Mouse (Mus musculus) 3134 (cell line): ENCODE results near the gene Ube2q1.
"Not testable (repeated sequence)": the region's sequence is repeated elsewhere in the genome, so short reads cannot be mapped to it uniquely, and the experiment has no call there.

Source experiments
- DNase-seq: peaks from one replicate; pipeline ENCODE4 v3.0.0-alpha.2; 2011; ENCODE audit warnings: low spot score; ENCODE audit not compliant: insufficient read length; ENCODE audit errors: extremely low read depth

Gene Ube2q1

GRCm38 (mm10) chr3:89784991-89785753, 11.8 kb downstream of the Ube2q1 start:
- peak; percentile 78 for DNase-seq

DNA sequence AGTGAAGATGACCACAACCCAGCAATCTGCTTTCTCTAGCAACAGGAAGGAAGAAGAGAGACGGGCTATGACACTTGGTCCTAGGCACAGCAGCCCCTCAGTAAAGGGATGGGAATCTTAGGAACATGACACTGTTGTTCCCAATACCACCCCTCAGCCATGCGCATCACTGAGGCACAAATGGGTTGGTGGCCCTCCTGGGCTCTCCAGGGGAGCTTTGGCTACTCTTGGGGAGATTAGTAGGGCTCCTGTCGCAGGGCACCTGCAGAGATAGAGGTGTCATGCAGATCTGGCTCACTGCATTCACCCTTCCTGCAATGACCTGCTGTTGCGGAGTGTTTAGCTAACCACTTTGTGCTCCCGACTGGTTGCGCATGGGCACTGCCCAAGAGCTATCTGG, 12.9 kb downstream of the Ube2q1 start:
- no peak for DNase-seq

GRCm38 (mm10) chr3:89788680-89789352, 15.4 kb downstream of the Ube2q1 start:
- no peak for DNase-seq

- DNase-seq, result no peak
Measured at GRCm38 (mm10) chr3:89794616-89795015, 21.2 kb downstream of the Ube2q1 start.

- peak; percentile 58 for DNase-seq
Measured at GRCm38 (mm10) chr3:89795746-89796145, 22.3 kb downstream of the Ube2q1 start.

DNA sequence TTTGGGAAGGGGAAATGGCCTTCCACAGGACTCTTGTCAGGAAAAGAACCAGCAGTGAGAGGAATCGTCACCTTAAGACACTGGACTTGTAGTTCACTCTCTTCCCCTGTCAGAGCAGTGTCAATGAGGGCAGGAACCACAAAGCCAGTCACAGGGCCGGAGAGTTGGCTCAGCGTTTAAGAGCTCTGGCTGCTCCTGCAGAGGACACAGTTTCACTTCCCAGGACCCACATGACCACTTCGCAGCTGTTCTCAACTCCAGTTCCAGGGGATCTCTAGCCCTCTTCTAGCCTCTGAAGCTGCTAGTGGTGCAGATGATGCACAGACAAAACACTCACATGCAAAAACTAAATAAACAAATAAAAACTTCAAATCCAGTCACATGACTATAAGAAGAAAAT, 22.9 kb downstream of the Ube2q1 start:
- peak; percentile 43 for DNase-seq

- no peak for DNase-seq
Measured at GRCm38 (mm10) chr3:89798518-89798917, 25.1 kb downstream of the Ube2q1 start.

GRCm38 (mm10) chr3:89799476-89799875, 26.1 kb downstream of the Ube2q1 start:
- no peak for DNase-seq

GRCm38 (mm10) chr3:89800078-89800477, 26.7 kb downstream of the Ube2q1 start:
- DNase-seq, result not testable (repeated sequence)

DNA sequence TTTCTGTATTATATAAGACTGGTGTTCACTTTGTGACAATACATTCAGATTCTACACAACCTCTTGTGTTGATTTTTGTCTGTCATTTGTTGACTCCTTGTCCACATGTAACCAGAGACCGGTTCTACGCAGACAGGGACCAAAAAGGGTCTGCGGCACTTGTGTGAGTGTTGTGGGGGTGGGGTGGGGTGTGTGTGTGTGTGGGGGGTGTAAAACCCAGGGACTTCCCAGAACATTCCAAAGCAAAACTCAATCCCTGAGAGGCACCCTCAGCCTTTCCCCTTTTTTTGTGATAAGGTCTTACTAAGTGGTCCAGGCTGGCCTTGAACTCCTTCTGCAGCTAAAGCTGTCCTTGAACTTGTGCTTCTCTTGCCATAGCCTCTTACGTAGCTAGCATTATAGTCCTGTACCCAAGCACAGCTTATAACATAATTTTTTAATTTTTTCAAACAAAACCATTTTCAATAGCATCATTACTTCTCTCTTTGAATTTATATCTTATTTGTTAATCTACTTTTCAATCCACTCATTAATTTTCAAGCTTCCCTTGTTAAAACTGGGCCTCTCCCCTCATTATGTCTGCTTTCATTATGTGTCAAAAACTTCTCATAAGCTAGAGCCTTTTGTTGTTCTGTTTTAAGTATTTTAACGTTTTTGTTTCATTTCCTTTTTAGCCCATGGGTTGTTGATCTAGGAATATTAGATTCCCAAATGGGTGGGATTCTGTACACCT, 27.5 kb downstream of the Ube2q1 start:
- DNase-seq, result no peak

DNA sequence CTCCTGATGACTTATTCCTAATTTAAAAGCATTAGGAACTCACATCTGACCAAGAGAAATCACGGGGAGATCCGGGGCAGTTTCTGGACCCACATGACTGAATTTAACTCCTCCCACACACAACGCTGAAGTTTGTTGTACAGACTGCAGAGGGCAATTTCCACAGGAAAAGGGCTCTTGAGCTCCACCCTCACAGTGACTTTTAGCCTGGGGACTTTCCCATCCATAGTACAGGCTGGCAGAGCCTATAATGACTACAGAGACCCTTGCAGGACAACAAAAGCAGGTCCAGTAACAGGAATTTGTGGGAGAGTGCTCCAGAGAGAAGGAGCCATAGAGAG, 28.1 kb downstream of the Ube2q1 start:
- DNase-seq, result no peak

DNA sequence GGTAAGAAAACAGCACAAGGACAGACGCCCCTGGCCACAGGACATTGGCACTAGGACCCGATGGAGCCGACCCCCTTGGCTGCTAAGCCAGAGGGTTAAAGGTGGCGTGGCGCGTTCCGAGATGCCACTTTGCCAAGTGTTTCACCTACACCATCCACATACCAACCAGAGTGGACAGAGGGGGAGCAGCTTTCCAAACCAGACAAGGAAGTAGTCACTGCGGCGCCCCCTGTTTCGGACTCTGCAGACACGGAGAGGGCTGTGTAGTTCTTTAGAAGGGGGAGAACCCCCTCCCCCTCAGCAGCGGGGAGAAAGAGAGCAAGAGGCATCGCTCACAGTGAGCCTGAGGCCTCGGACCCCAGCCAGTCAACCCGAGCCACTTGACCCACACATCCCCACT, 29.5 kb downstream of the Ube2q1 start:
- no peak for DNase-seq

- DNase-seq, result no peak
Measured at GRCm38 (mm10) chr3:89805179-89805578, 31.8 kb downstream of the Ube2q1 start.

DNA sequence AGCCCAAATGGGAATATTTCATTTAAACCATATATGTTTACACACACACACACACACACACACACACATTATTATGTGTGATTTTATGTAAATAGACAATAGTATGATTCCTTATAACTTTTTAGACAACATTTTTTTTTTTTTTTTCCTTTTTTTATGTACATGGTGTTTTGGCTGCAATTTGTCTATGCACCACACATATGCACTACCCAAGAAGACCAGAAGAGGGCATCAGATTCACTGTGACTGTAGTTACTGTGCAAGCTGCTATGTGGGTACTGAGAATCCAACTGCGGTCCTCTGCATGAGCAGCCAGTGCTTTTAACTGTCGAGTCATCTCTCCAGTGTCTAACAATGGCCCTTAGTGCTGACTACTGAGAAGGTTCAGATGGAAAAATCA, 33.3 kb downstream of the Ube2q1 start:
- no peak for DNase-seq

GRCm38 (mm10) chr3:89807171-89807570, 33.8 kb downstream of the Ube2q1 start:
- no peak for DNase-seq

GRCm38 (mm10) chr3:89807881-89808280, 34.5 kb downstream of the Ube2q1 start:
- DNase-seq, result no peak

DNA sequence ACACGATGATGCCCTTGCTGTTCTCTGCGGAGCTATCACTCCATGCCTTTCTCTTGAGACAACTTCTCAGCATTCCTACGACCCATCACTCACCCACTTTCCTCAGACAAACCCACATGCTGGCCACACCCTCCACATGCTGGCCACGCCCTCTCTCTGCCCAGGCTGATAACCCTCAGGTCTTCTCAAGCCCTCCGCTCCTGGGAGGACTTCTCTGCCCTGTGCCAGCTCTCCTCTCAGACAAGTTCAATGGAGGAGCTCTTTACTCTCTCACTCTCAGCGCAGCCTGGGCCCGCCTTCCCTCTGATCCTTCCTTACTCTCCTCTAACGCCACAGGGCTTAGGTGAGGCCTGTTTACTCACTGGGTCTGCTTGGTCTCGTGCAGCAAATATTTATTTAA, 35.2 kb downstream of the Ube2q1 start:
- DNase-seq, result no peak

DNA sequence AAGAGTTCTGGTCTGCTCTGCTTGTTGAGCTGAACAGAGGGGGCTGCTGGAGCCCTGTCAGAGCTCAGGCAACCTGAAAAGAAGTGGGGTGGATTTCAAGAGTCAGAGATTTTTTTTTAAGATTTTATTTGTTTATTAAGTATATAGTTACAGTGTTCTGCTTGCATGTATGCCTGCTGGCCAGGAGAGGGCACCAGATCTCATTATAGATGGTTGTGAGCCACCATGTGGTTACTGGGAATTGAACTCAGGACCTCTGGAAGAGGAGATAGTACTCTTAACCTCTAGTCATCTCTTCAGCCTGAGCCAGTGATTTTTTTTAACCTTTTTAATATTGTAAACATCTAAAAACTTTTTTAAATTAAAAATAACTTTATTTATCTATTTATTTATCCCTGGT, 37.4 kb downstream of the Ube2q1 start:
- DNase-seq, result no peak

GRCm38 (mm10) chr3:89812166-89812565, 38.8 kb downstream of the Ube2q1 start:
- DNase-seq, result no peak

DNA sequence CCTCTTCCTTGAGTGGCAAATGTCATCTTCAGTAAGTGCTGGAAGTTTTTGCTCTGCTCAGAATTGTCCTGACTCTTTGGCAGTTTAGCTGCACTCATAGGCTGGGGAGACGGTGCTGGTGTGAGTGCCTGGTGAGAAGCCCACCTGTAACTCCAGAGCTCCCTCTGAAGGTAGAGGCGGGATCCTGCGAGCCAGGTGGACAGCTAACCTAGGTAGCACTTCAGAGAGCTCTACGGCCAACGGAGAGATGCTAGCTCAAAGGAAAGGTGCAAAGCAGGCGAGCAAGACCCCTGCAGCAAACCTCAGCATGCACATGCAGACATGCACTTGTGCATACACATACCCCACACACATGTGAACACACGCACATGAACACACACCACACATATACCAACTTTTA, 40.6 kb downstream of the Ube2q1 start:
- no peak for DNase-seq

DNA sequence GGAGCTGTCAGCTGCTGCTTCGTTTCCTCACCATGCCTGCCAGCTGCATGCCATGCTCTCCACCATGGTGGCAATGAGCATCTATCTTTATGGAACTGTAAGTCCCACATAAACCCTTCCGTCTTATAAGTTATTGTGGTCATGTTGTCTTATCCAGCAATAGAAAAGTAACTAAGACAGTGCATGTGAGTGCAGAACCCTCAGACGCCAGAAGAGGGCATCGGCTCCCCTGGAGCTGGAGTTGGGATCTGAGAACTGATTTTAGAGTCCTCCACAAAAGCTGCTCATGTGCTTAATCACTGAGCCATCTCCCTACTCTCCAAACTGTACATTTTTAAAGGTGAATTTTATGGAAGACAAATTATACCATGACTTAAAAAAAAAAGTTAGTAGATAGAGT, 43.6 kb downstream of the Ube2q1 start:
- no peak for DNase-seq

DNA sequence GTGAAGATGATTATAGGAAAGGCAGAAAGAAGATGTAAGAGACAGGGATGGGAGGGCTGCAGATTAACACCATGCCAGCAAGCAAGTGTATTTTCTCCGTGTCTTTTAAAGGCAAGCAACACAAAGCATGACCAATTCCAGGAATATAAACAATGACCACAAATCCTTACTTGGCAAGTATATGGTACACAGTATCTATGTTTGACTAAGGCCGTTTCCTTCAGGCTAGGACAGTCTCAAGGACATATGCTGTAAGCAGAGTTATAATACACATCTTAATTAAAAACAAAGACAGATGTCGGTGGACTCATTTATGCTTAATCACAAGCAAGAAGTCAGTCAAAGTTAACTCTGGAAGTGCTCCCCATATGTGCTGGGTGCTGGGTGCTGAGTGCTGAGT, 45.2 kb downstream of the Ube2q1 start:
- no peak for DNase-seq
